Mouse (Mus musculus) urinary bladder, postnatal 36 days (tissue): ENCODE data around the gene Mpzl3.

ENCODE experiments used
- DNase-seq, 2 experiments: peaks; one replicate each; pipeline ENCODE4 v3.0.0; 2022; ENCODE audit warnings: low spot score in 2 of 2, mixed read lengths in 1 of 2

Mpzl3 gene

GRCm38 (mm10) chr9:45042947-45043346, 12.0 kb upstream of the Mpzl3 start:
- peak in 1 of 2 experiments; percentile 12 for DNase-seq

- no peak for DNase-seq
These were observed 8.0 kb upstream of the Mpzl3 start for GRCm38 (mm10) chr9:45046973-45047372.

GRCm38 (mm10) chr9:45048511-45048910, 6.5 kb upstream of the Mpzl3 start:
- no peak for DNase-seq

DNA sequence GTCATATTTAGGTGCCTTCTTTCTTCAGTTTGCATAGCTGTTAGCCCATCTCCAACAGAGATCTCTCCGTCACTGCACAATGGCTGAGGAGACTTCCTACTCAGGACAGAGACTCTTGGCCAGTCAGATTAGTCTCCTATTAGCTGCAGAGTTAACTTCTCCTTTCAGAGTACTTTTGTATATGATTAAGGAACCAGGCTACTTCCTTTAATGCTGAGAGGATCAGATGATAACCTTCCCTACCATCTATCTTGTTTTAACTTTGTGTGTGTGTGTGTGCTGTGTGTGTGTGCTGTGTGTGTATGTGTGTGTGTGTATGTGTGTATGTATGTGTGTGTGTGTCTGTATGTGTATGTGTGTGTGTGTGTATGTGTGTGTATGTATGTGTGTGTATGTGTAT, 5.3 kb upstream of the Mpzl3 start:
- no peak for DNase-seq

DNA sequence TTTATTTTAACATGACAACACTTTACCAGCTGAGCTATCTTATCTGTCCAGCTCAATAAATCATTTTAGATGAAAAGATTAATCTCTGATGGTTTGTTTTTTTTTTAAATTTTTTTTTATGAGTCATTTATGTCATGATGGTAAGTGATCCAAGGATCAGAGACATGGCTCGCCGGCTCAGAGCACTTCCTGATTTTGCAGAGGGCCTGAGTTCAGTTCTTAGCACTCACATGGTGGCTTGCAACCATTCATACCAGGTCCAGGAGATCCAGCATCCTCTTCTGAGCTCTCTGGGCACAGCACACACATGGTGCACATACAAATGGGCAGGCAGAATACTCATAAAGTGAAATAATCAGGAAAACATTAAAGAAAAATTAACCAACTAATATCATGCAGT, 4.7 kb upstream of the Mpzl3 start:
- DNase-seq, result no peak

DNA sequence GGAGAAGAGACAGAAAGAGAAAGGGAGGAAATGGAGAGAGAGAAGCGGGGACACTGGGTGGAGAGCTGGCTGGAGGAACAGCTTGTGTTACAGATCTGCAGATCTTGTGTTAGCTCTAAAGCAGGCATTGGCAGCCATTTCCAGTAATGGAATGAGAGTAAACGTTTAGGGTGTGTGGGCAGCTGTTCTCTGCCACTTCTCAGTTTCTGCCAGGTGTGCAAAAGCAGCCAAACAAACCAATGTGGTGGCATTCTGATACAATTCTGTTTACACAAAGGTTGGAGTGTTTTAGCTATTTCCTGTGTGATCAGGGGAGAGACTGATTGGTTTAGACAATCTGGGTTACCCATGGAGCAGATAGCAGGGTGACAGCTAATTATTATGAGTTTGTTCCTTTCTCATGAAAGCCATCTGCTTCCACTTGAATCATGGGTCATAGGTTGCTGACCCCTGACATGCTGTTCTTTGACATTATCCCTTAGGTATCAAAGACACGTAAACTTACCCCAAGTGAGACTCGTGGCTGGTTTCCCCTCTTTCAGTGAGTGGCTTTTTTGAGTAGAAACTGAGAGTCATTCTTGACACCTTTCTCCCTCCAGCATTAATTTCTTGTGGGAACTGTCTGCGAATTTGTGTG, 3.4 kb downstream of the Mpzl3 start:
- no peak for DNase-seq

DNA sequence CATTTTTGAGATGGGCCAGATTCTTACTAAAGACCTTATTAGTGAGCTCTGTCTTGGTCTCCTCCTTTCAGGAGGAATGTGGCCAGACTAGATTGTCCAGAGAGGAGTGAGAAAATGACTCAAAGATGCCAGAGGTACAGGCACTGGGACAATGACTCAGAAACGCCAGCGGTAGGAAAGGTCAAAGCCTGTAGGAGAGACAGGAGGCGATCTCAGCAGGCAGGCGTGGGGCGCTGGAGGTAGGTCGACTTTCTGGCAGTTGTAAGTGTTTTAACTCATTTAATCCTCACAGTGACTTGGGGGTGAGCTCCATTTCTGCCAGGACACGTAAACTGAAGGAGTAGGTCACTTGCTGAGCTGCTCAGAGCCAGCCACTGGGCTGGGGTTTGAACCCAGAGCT, 5.2 kb downstream of the Mpzl3 start:
- DNase-seq, result peak; percentile 52 to 56

DNA sequence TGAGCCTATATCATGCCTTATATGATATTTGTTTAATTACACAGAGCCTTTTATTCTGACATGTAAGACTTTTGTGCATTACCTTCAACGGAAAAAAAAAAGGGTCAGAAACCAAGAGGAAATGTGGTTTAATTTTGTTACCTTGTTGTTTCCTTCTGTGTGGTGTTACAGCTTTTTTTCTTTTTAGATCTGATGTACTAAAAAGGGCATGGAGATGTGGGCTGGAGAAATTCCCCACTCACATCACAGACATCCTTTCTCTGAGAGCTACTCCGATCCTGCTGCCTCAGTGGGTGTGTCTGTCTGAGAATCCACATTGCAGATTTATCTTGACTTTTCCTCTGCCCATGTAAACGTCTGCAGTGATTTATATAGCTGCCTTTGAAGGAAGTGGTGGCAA, 7.7 kb downstream of the Mpzl3 start:
- DNase-seq, result no peak

DNA sequence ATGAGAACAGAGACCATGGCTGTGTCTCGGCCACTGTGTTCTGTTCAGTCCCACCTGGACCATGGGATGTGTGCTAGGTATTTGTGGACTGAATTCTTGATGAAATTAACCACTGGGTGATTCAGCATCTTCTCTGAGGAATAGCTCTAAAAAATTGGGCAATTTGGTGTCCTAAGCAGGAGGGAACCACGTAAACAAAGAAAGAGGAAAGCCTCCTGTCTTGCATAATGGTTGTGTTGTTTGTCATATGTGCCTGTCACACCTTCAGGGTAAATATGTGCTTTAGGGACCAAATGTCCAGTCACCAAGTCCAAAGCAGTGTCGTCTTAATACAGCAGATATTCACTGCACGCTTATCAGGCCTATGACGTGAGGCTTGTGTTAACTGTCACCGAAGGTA, 9.4 kb downstream of the Mpzl3 start:
- DNase-seq, result no peak

- DNase-seq, result no peak
These were observed 11.7 kb downstream of the Mpzl3 start for GRCm38 (mm10) chr9:45066735-45067134.

- DNase-seq, result no peak
These were observed 16.8 kb downstream of the Mpzl3 start for GRCm38 (mm10) chr9:45071800-45072199.

DNA sequence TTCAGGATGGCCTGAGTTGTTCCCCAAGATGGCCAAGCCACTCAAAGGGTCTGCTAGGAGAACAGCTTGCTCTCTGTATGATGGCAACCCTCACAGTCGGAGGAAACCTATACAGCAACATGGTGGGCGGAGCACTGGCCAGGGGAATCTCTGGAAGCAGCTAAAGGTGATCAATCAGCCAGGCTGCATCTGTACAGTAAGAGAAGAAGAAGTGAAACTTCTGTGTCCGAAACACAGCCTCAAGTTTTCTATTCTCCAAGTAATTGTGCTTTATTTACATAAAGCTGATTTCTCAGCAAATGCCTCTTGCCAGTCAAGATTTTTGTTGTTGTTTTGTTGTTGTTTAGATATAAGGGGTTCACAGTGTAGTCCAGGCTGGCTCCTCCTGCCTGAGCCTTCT, 22.9 kb downstream of the Mpzl3 start:
- no peak for DNase-seq

- no peak for DNase-seq
These were observed 24.0 kb downstream of the Mpzl3 start, which contains the start of gene Jaml for GRCm38 (mm10) chr9:45079011-45079410. Gene Jaml, plus strand, starts transcription at chr9:45079183.

DNA sequence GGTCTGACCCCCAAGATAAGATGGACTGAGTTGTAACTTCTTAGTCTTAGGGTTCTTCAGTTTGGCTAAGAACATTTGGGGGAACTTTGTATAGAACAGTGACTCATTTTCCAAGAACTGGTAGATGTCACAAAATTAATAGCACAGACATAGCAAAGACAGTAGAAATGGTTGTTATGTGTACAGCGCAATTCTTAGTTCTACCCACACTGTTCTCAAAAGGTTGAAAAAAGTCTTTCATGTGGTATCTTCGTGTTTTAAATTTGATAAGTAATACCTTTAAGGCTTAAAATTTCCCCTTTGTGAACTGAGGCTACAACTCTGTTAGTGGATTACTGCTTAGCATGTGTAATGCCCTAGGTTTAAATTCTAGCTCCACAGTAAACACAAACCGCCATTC, 28.1 kb downstream of the Mpzl3 start:
- no peak for DNase-seq

GRCm38 (mm10) chr9:45084556-45084955, 29.6 kb downstream of the Mpzl3 start:
- peak in 1 of 2 experiments; percentile 9 for DNase-seq

DNA sequence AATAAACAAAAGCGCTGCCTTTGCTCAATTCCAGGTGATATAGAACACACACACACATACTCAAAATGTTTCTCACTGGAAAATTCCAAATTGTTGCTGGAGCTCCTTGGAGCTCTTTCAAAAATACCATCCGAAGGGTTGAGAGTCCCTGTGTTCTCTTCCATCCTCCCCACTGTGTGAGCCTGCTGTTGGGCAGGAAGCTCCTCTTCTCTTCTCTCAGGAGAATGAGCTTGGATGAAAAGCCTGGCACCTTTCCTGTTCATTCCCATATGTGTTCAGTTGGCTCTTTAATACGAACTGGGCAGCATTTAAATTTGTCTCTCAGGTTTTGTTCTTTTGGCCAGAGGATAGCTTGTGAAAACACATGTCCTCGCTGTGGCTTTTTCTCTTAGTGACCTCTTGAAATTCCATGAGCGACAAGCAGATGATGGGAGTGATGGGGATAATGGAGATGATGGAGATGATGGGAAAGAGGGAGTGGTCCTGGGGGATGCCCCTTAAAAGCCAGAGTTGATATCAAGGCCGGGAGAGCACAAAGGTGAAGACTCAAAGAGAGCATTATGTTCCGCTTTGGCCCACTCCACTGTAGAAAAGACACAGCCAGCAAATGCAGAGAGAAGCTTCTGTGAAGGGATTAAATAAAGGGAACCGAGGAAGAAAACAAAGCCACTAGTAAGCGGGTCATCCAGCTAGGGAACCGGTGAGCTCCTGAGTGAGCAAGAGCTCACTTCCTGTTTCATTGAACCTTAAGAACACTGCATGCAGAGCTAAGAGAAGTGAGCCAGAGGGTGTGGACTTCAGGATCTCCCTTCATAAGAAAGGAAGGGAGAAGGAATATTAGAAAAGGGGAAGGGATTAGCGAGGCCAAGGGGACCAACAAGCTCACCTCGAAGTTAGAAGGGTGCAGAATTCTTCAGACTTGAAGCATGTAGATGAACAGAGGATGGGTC, 31.0 kb downstream of the Mpzl3 start:
- no peak for DNase-seq

GRCm38 (mm10) chr9:45088040-45088439, 33.1 kb downstream of the Mpzl3 start:
- DNase-seq, result no peak

DNA sequence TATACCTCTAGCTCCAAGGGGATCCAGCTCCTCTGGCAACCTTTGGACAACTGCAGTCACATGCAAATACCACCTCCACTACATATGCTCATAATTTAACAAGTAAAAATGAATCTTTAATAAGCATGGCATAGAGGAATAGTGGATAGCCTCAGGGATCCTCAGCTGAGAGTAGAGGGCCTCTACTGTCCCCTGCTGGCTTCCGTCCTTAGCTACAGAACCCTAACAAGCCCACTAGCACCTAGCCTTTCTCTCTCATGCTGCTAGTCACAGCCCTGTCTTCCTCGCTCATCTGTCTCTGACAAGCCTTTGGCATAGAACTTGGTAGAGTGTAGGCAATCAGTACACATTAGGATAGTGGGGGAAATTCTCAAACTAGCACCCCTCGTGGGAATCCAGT, 35.8 kb downstream of the Mpzl3 start:
- no peak for DNase-seq

DNA sequence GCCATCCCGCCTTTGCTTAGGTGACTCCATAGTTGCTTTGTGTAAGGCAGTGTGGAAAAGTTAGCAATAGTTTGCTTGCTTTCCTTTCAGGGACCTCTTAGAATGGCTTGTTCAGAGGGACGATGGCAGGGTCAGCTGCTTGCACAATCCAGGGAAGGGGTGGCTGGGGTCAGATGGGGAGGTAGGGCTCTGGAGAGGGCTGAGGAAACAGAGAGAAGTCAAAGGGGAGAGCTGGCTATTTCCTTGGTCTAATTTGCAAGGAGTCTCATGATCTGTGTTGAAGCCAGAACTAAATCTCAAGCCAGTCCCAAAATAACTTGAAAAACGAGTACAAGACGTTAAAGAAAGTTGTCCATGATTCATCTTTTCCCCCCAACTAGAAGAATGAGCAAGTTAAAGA, 37.7 kb downstream of the Mpzl3 start:
- DNase-seq, result no peak

- DNase-seq, result no peak
These were observed 40.4 kb downstream of the Mpzl3 start for GRCm38 (mm10) chr9:45095149-45095937.

DNA sequence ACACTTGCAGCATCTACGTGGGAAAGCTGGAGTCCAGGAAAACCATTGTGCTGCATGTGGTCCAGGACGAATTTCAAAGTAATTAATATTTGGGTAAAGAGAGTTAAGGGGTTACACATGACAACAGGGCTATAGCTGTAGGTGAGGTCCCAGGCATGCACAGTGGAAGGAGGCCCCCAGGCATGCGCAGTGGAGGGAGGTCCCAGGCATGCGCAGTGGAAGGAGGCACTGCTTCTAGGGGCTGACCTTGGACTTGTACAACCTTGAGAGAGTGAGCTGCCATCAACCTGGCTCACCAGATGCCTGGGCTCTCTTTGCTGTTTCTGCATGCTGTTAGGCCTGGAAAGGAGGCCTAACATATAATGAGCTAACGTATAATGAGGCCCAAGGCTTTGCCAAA, 42.9 kb downstream of the Mpzl3 start:
- DNase-seq, result no peak

DNA sequence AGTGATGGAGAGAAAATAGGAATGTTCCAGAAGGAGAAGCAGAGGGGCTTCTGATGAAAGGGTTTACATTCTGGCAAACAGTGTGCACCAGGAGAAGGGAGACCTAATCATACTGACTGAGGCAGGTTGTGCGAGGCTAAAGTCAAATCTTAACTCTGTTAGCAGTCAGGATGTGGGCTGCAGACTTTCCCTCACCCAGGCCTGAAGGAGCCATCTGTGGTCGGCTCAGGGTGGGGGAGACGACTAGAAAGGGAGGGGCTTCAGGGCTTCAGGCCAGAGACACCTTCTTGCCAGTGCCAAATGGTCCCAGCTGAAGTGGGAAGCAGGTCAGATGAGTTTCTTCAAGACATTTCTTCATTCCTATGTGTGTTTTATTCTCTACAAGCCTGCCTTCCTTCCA, 43.4 kb downstream of the Mpzl3 start:
- DNase-seq, result no peak
